ENCODE assay signal across 32 mouse cellular contexts in genomic region chrX:21433501-21433900, GRCm38 (mm10). TPM values are rescaled to one million over a fixed set of nuclear protein-coding genes. Genes with fewer than 3 reads are reported as not detected.
DNase-seq lines count a peak whose midpoint lies in the region; ATAC-seq lines count a peak whose summit lies in the region.
"Had no signal": no experiment of that assay in that cellular context is flagged by ENCODE, and none has a peak within 500 bp of the region (broad histone marks: within the 10 kb centered on the region; RNA-seq: fewer than 3 reads in every experiment).

No protein-coding gene starts in this region.

- no peak overlapping the region for H3K27ac ChIP-seq in embryonic facial prominence, embryonic 11.5 days (replicated peaks; ENCODE audit: low read depth, low read length)
- no peak overlapping the region for H3K27ac ChIP-seq in embryonic facial prominence, embryonic 10.5 days (replicated peaks)
- H3K27ac ChIP-seq: embryonic facial prominence, embryonic 12.5 days; embryonic facial prominence, embryonic 15.5 days; forebrain, embryonic 12.5 days; forebrain, embryonic 15.5 days; hindbrain, embryonic 12.5 days; hindbrain, embryonic 15.5 days; intestine, embryonic 15.5 days had no signal

- no peak for ATAC-seq in embryonic facial prominence, embryonic 11.5 days (replicated peaks; ENCODE audit: insufficient number of reproducible peaks, low FRiP score, low TSS enrichment, low read depth)
- ATAC-seq: forebrain, embryonic 15.5 days; intestine, embryonic 15.5 days had no signal

- no peaks in the 10 kb centered on the region for H3K27me3 ChIP-seq in embryonic facial prominence, embryonic 11.5 days (ENCODE audit: control insufficient read depth, insufficient read depth, low read length)
- no peaks in the 10 kb centered on the region for H3K27me3 ChIP-seq in embryonic facial prominence, embryonic 10.5 days (replicated peaks; ENCODE audit: low read depth, poor library complexity, severe bottlenecking)
- H3K27me3 ChIP-seq: CH12.LX; embryonic facial prominence, embryonic 12.5 days; embryonic facial prominence, embryonic 15.5 days; forebrain, embryonic 12.5 days; forebrain, embryonic 15.5 days; hindbrain, embryonic 12.5 days; hindbrain, embryonic 15.5 days; intestine, embryonic 15.5 days had no signal

- DNase-seq in adrenal gland, adult (ENCODE audit: inconsistent age in 2 of 2, low spot score in 1 of 2), result peak; percentile 3 to 35
- no peak for DNase-seq in adrenal gland, adult 2 months
- peak; percentile 10 for DNase-seq in embryonic facial prominence, embryonic 11.5 days (ENCODE audit: low spot score)
- DNase-seq in embryonic facial prominence, embryonic 10.5 days (ENCODE audit: low spot score), result no peak
- peak; percentile 0 for DNase-seq in mesoderm, embryonic 11.5 days (ENCODE audit: low read depth, low spot score)
- DNase-seq in B cell, adult 2 months, result no peak
- DNase-seq: adrenal gland, postnatal 10 days; adrenal gland, postnatal 36 days; cerebellum, adult 11 months; cerebellum, adult 2 months; cerebellum, adult 9-11 months; cerebellum, postnatal 25 days; gastrocnemius, postnatal 10 days; gastrocnemius, postnatal 36 days; heart, adult 11 months; kidney, adult 11 months; kidney, adult 8-10 months had no signal

- no peaks in the 10 kb centered on the region for H3K9me3 ChIP-seq in embryonic facial prominence, embryonic 11.5 days (replicated peaks; ENCODE audit: control insufficient read depth, low read length)
- H3K9me3 ChIP-seq in embryonic facial prominence, embryonic 10.5 days, result no peaks in the 10 kb centered on the region
- H3K9me3 ChIP-seq: embryonic facial prominence, embryonic 12.5 days; embryonic facial prominence, embryonic 15.5 days; forebrain, embryonic 12.5 days; forebrain, embryonic 15.5 days; G1E; hindbrain, embryonic 12.5 days; hindbrain, embryonic 15.5 days; intestine, embryonic 15.5 days had no signal

- no peaks in the 10 kb centered on the region for H3K4me1 ChIP-seq in embryonic facial prominence, embryonic 11.5 days (ENCODE audit: control insufficient read depth, insufficient read depth, low read length)
- H3K4me1 ChIP-seq in embryonic facial prominence, embryonic 10.5 days, result no peaks in the 10 kb centered on the region
- H3K4me1 ChIP-seq: embryonic facial prominence, embryonic 12.5 days; embryonic facial prominence, embryonic 15.5 days; forebrain, embryonic 12.5 days; forebrain, embryonic 15.5 days; hindbrain, embryonic 12.5 days; hindbrain, embryonic 15.5 days; intestine, embryonic 15.5 days had no signal

- H3K4me2 ChIP-seq in embryonic facial prominence, embryonic 11.5 days (ENCODE audit: low read depth, low read length), result no peak overlapping the region
- H3K4me2 ChIP-seq: embryonic facial prominence, embryonic 12.5 days; embryonic facial prominence, embryonic 15.5 days; forebrain, embryonic 12.5 days; forebrain, embryonic 15.5 days; heart, embryonic 11.5 days; hindbrain, embryonic 12.5 days; hindbrain, embryonic 15.5 days; intestine, embryonic 15.5 days had no signal

- H3K9ac ChIP-seq in embryonic facial prominence, embryonic 11.5 days (replicated peaks; ENCODE audit: low read length), result no peak overlapping the region
- H3K9ac ChIP-seq: embryonic facial prominence, embryonic 12.5 days; embryonic facial prominence, embryonic 15.5 days; forebrain, embryonic 12.5 days; forebrain, embryonic 15.5 days; hindbrain, embryonic 12.5 days; hindbrain, embryonic 15.5 days; intestine, embryonic 15.5 days had no signal

- no peak overlapping the region for H3K4me3 ChIP-seq in embryonic facial prominence, embryonic 11.5 days (ENCODE audit: low read depth, low read length)
- no peak overlapping the region for H3K4me3 ChIP-seq in embryonic facial prominence, embryonic 10.5 days
- H3K4me3 ChIP-seq: embryonic facial prominence, embryonic 12.5 days; embryonic facial prominence, embryonic 15.5 days; forebrain, embryonic 12.5 days; forebrain, embryonic 15.5 days; hindbrain, embryonic 12.5 days; hindbrain, embryonic 15.5 days; intestine, embryonic 15.5 days had no signal

- H3K36me3 ChIP-seq in embryonic facial prominence, embryonic 11.5 days (replicated peaks; ENCODE audit: control insufficient read depth, insufficient read depth, low read depth, low read length), result no peaks in the 10 kb centered on the region
- no peaks in the 10 kb centered on the region for H3K36me3 ChIP-seq in embryonic facial prominence, embryonic 10.5 days (replicated peaks)
- H3K36me3 ChIP-seq: embryonic facial prominence, embryonic 12.5 days; embryonic facial prominence, embryonic 15.5 days; forebrain, embryonic 12.5 days; forebrain, embryonic 15.5 days; G1E; hindbrain, embryonic 12.5 days; hindbrain, embryonic 15.5 days; intestine, embryonic 15.5 days had no signal

RNA-seq across cellular contexts. Expression of gene Agtr2, which starts 50.8 kb away (rescaled TPM):
- 10 to 100 TPM; 21.6 to 84.8 TPM for total RNA-seq in adrenal gland, adult 2 months (2021)
- 1.4 and 1.5 TPM in 2 replicates for polyA plus RNA-seq in adrenal gland, adult 2 months (2012; rRNA removed)
- polyA plus RNA-seq in embryonic facial prominence, embryonic 11.5 days (2014; fragmentation: Nextera tagmentation; extraction: Ambion mirVana), result 6.4 and 11.2 TPM in 2 replicates
- polyA plus RNA-seq in embryonic facial prominence, embryonic 10.5 days (2016; fragmentation: Nextera tagmentation; extraction: Ambion mirVana), result 0.28 and 0.65 TPM in 2 replicates
- total RNA-seq: CH12.LX; common myeloid progenitor, adult 5-6 weeks; gastrocnemius, adult 18-20 months; heart, adult 8-10 months; heart, postnatal 25 days; hematopoietic stem cell, adult 5-6 weeks had no signal
- polyA plus RNA-seq: G1E had no signal

Comparison
In these comparisons a context has a peak if more than half of its experiments do, and no peak if none do; other contexts are left out.
1. DNase-seq: peak in adrenal gland, adult (2 of 2), embryonic facial prominence, embryonic 11.5 days (single experiment) and mesoderm, embryonic 11.5 days (single experiment); none in adrenal gland, adult 2 months (single experiment), embryonic facial prominence, embryonic 10.5 days (single experiment) and B cell, adult 2 months (0 of 2).